In the genomic region with DNA sequence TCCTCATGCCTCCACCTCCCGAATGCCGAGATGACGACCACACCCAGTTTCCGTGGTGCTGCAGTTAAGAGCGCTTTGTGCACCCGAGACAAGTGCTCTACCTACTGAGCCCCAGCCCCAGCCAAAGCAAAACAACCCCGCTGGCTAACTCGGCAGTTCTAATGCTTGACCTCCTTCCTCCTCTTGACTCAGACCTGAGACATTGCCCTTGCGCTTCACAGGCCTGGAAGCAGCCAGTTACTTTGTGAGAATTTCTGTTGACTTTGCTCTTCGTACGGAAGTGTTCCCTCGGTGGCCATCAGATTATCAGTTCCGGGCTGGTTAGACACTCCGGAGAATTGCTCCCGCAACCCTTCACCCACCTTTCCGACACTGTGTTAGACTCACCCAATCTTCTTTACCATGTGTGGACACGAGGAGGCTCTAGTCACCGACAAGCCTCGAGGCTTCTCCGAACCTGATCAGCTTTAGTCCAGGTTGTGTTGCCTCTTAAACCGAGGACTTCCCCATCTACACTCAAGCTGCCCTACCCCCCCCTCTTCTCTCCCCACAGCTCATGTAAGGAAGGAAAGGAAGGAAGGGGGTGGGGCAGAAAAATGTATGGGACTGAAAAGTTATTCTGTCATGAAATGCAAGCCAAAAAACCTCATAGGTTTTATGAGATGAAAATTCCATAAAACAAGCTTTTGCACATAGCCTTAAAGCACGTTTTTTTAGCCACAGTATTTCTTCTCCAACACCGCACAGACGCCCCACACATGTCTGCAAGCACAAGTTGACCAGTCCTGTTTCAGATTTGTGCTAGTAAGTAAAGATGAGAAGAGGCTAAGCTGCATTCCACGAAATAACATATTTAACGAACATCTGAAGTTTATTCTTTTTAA, we compare ENCODE assay signal across 8 mouse cellular contexts. TPM values are rescaled to one million over a fixed set of nuclear protein-coding genes. Genes with fewer than 3 reads are reported as not detected.
DNase-seq lines count a peak whose midpoint lies in the region; ATAC-seq and TF ChIP-seq lines count a peak whose summit lies in the region.

No protein-coding gene starts in this region.

- peaks cover 30% of the 10 kb centered on the region for H3K4me1 ChIP-seq in midbrain, embryonic 10.5 days
- peaks cover 13% of the 10 kb centered on the region for H3K4me1 ChIP-seq in midbrain, embryonic 13.5 days (replicated peaks)
- H3K4me1 ChIP-seq in limb, embryonic 13.5 days, result peaks cover 77% of the 10 kb centered on the region
- 0 out of 2 replicates have a peak, but pooled peaks cover 3% of the 10 kb centered on the region for H3K4me1 ChIP-seq in olfactory bulb, adult 2 months (ENCODE audit: control insufficient read depth, insufficient read depth, low read length)

- H3K4me3 ChIP-seq in midbrain, embryonic 10.5 days, result no peak overlapping the region
- no peak overlapping the region for H3K4me3 ChIP-seq in midbrain, embryonic 13.5 days (replicated peaks)
- H3K4me3 ChIP-seq in limb, embryonic 13.5 days, result peak overlapping the region; percentile 30
- H3K4me3 ChIP-seq in olfactory bulb, adult 2 months (ENCODE audit: insufficient read depth, low read depth, low read length), result peak overlapping the region; percentile 18; the same call in 1 of the 2 replicates

- no peak for TF ChIP-seq POLR2A in olfactory bulb, adult 2 months (IDR thresholded peaks at IDR 0.05; ENCODE audit: insufficient read depth, low read depth, low read length)

- no peak overlapping the region for H3K9ac ChIP-seq in midbrain, embryonic 13.5 days (replicated peaks)
- peak overlapping the region; percentile 43; the same call in 1 of the 2 replicates for H3K9ac ChIP-seq in limb, embryonic 13.5 days

- 77% methylated on average over 26 of the region's 26 CpGs for WGBS in midbrain, embryonic 10.5 days
- WGBS in midbrain, embryonic 13.5 days, result 84% methylated on average over 26 of the region's 26 CpGs
- 46% methylated on average over 26 of the region's 26 CpGs for whole genome bisulfite sequencing in limb, embryonic 13.5 days
- 83% methylated on average over 26 of the region's 26 CpGs for WGBS in olfactory bulb, adult 2 months

- H3K9me3 ChIP-seq in midbrain, embryonic 10.5 days (replicated peaks), result no peaks in the 10 kb centered on the region
- H3K9me3 ChIP-seq in midbrain, embryonic 13.5 days, result no peaks in the 10 kb centered on the region
- H3K9me3 ChIP-seq in limb, embryonic 13.5 days, result no peaks in the 10 kb centered on the region

- no peak for ATAC-seq in midbrain, embryonic 13.5 days
- peak; percentile 96 for ATAC-seq in erythroid progenitor cell, adult 5-6 weeks (replicated peaks; ENCODE audit: low FRiP score, poor library complexity, severe bottlenecking)
- peak; percentile 80 for ATAC-seq in limb, embryonic 13.5 days (ENCODE audit: low FRiP score, low read depth)

- H3K36me3 ChIP-seq in midbrain, embryonic 10.5 days, result no peaks in the 10 kb centered on the region
- H3K36me3 ChIP-seq in midbrain, embryonic 13.5 days, result no peaks in the 10 kb centered on the region
- peaks cover 6% of the 10 kb centered on the region; the same call in 1 of the 2 replicates for H3K36me3 ChIP-seq in limb, embryonic 13.5 days

- no peak overlapping the region for H3K4me2 ChIP-seq in midbrain, embryonic 13.5 days (replicated peaks)
- peak overlapping the region; percentile 57 for H3K4me2 ChIP-seq in limb, embryonic 13.5 days (replicated peaks)

- H3K27ac ChIP-seq in midbrain, embryonic 10.5 days (replicated peaks), result peak overlapping the region; percentile 73
- no peak overlapping the region for H3K27ac ChIP-seq in midbrain, embryonic 13.5 days
- peak overlapping the region; percentile 94 for H3K27ac ChIP-seq in limb, embryonic 13.5 days
- no peak overlapping the region; the same call in 1 of the 2 replicates for H3K27ac ChIP-seq in olfactory bulb, adult 2 months (ENCODE audit: insufficient read depth, low read depth, low read length)

- DNase-seq in midbrain, embryonic 10.5 days (ENCODE audit: low spot score), result no peak
- no peak for DNase-seq in urinary bladder, adult 2 months (ENCODE audit: low spot score)
- no peak for DNase-seq in layer of hippocampus, postnatal 14 days (ENCODE audit: low spot score in 2 of 2)
- no peak for DNase-seq in urinary bladder, postnatal 10 days (ENCODE audit: low spot score)

- H3K27me3 ChIP-seq in midbrain, embryonic 10.5 days (ENCODE audit: low read depth, poor library complexity, severe bottlenecking), result no peaks in the 10 kb centered on the region
- no peaks in the 10 kb centered on the region for H3K27me3 ChIP-seq in midbrain, embryonic 13.5 days
- H3K27me3 ChIP-seq in limb, embryonic 13.5 days, result no peaks in the 10 kb centered on the region

- TF ChIP-seq CTCF in olfactory bulb, adult 2 months (IDR thresholded peaks at IDR 0.05; ENCODE audit: insufficient read depth, low read depth, low read length), result no peak

RNA-seq across cellular contexts. Expression of gene Wipf1, which starts 44.1 kb away (rescaled TPM):
- polyA plus RNA-seq in midbrain, embryonic 10.5 days (2016; fragmentation: Nextera tagmentation; extraction: Ambion mirVana), result 7.4 and 7.6 TPM in 2 replicates
- polyA plus RNA-seq in midbrain, embryonic 13.5 days (2015; fragmentation: Nextera tagmentation; extraction: Ambion mirVana), result 2.0 and 2.5 TPM in 2 replicates
- 12.6 and 13.3 TPM in 2 replicates for total RNA-seq in erythroid progenitor cell, adult 5-6 weeks (2015; ENCODE audit: low replicate concordance)
- 3.6 and 3.7 TPM in 2 replicates for total RNA-seq in erythroid progenitor cell, adult 5-6 weeks (2017; ENCODE audit: low replicate concordance)
- 14.6 and 16.2 TPM in 2 replicates for polyA plus RNA-seq in limb, embryonic 13.5 days (2015; fragmentation: Nextera tagmentation; extraction: Ambion mirVana)
- not detected in 2 replicates for polyA plus RNA-seq in olfactory bulb, adult 2 months (2012; ENCODE audit: insufficient read depth, insufficient read length, low replicate concordance, missing spikeins)
- 10.2 and 17.4 TPM in 2 replicates for polyA plus RNA-seq in urinary bladder, adult 2 months (2012; rRNA removed)
- 10 to 100 TPM; 12.0 to 12.8 TPM for total RNA-seq in layer of hippocampus, postnatal 14 days (2021)

Comparison
In these comparisons a context has a peak if more than half of its experiments do, and no peak if none do; other contexts are left out.
1. H3K27ac ChIP-seq: peak in midbrain, embryonic 10.5 days (single experiment) and limb, embryonic 13.5 days (single experiment); none in midbrain, embryonic 13.5 days (single experiment) and olfactory bulb, adult 2 months (single experiment).
2. H3K4me3 ChIP-seq: peak in limb, embryonic 13.5 days (single experiment) and olfactory bulb, adult 2 months (single experiment); none in midbrain, embryonic 10.5 days (single experiment) and midbrain, embryonic 13.5 days (single experiment).